Mouse (Mus musculus): ENCODE measurements at regions not wholly inside any gene's neighbourhood (a gene's known extent, or its start where the extent isn't known, plus 50 kb on each side); places are given as distances from the start of the nearest gene placed in this dataset.

GRCm38 (mm10) chr7:135878750-135879149 is 162.6 kb upstream of the Mki67 start:
- TF ChIP-seq POLR2A (IDR thresholded peaks at IDR 0.05; ENCODE audit: insufficient read length, low read depth) = no peak
- TF ChIP-seq MAX (IDR thresholded peaks at IDR 0.05; ENCODE audit: low read depth) = no peak
- TF ChIP-seq CEBPB (IDR thresholded peaks at IDR 0.05; ENCODE audit: insufficient read depth, poor library complexity, severe bottlenecking) = no peak
- TF ChIP-seq MYOD1 (IDR thresholded peaks at IDR 0.05; ENCODE audit: control insufficient read depth in 1 of 3, insufficient read length in 2 of 3, low read depth in 2 of 3) = no peak
- no peak for TF ChIP-seq USF1 (IDR thresholded peaks at IDR 0.05; ENCODE audit: low read depth)
- TF ChIP-seq REST (IDR thresholded peaks at IDR 0.05; ENCODE audit: insufficient read depth, insufficient read length) = no peak
- TF ChIP-seq MYOG (IDR thresholded peaks at IDR 0.05; ENCODE audit: control insufficient read depth in 1 of 3, insufficient read depth in 1 of 3, insufficient read length in 2 of 3, low read depth in 2 of 3) = no peak
- no peak for TF ChIP-seq TCF3 (IDR thresholded peaks at IDR 0.05; ENCODE audit: insufficient read length, low read depth)
- TF ChIP-seq E2F4 (IDR thresholded peaks at IDR 0.05; ENCODE audit: insufficient read depth) = no peak

Data from myocyte (in vitro differentiated cells).